Mouse (Mus musculus) intestine, embryonic 15.5 days (tissue): ENCODE results near the gene Fam187b. TPM values are rescaled to one million over a fixed set of nuclear protein-coding genes. Genes with fewer than 3 reads are reported as not detected.
A peak's percentile ranks its signal among the peaks of the same experiment; 100 is the strongest.

Experiments used
- ATAC-seq: fragments of 200-750 bp; cut with Nextera tagmentation; 2 replicates; pipeline ENCODE4 v1.8.0; 2017; ENCODE audit warnings: moderate TSS enrichment, moderate library complexity
- H3K27ac ChIP-seq: fragments of 300-500 bp; sonication (generic); 2 replicates; pipeline ENCODE4 v1.5.1; 2015; ENCODE audit warnings: mild to moderate bottlenecking, inconsistent platforms
- H3K27me3 ChIP-seq: fragments of 300-500 bp; sonication (generic); replicated peaks from 2 replicates; pipeline ENCODE4 v1.6.1; 2015; ENCODE audit warnings: inconsistent platforms
- H3K36me3 ChIP-seq: fragments of 300-500 bp; sonication (generic); 2 replicates; pipeline ENCODE4 v1.6.1; 2015; ENCODE audit warnings: inconsistent platforms
- H3K4me1 ChIP-seq: fragments of 300-500 bp; sonication (generic); replicated peaks from 2 replicates; pipeline ENCODE4 v1.6.1; 2015; ENCODE audit warnings: inconsistent platforms
- H3K4me2 ChIP-seq: fragments of 300-500 bp; sonication (generic); replicated peaks from 2 replicates; pipeline ENCODE4 v1.6.1; 2015; ENCODE audit warnings: mild to moderate bottlenecking, inconsistent platforms
- H3K4me3 ChIP-seq: fragments of 300-500 bp; sonication (generic); replicated peaks from 2 replicates; pipeline ENCODE4 v1.5.1; 2015; ENCODE audit warnings: inconsistent platforms
- H3K9ac ChIP-seq: fragments of 300-500 bp; sonication (generic); 2 replicates; pipeline ENCODE4 v1.6.1; 2015; ENCODE audit warnings: inconsistent platforms
- H3K9me3 ChIP-seq: fragments of 300-500 bp; sonication (generic); 2 replicates; pipeline ENCODE4 v1.6.1; 2016; ENCODE audit warnings: inconsistent platforms
- WGBS: fragments of 180-500 bp; shearing (Covaris S2); methylation state at CpG from one replicate; pipeline ENCODE4 v1.1.7; 2015; 5-methylcytosine and 5-hydroxymethylcytosine counted together
- polyA plus RNA-seq: library from polyadenylated mRNA; unstranded; fragments of >200 nt; fragmentation: Nextera tagmentation; extraction: Ambion mirVana; gene quantifications from 2 replicates; pipeline ENCODE4 v1.2.1, GENCODE M21; 2015

Gene Fam187b
- polyA plus RNA-seq, 1 experiment from 2014 or later: 10.1 TPM

GRCm38 (mm10) chr7:30962862-30963261 is 10.7 kb upstream of the Fam187b start:
- peaks cover 7% of the 10 kb centered on the region; the same call in 1 of the 2 replicates for H3K4me1 ChIP-seq
- H3K9ac ChIP-seq: no peak overlapping the region
- H3K27me3 ChIP-seq: no peaks in the 10 kb centered on the region
- no peak for ATAC-seq
- H3K4me3 ChIP-seq: no peak overlapping the region
- 96% methylated on average over 5 of the region's 5 CpGs for WGBS
- H3K27ac ChIP-seq: no peak overlapping the region
- no peak overlapping the region for H3K4me2 ChIP-seq
- H3K36me3 ChIP-seq: no peaks in the 10 kb centered on the region; the same call in 1 of the 2 replicates
- H3K9me3 ChIP-seq: no peaks in the 10 kb centered on the region

GRCm38 (mm10) chr7:30964366-30964765 is 9.2 kb upstream of the Fam187b start:
- no peak for ATAC-seq
- no peaks in the 10 kb centered on the region for H3K9me3 ChIP-seq

GRCm38 (mm10) chr7:30965677-30966076 is 7.9 kb upstream of the Fam187b start:
- ATAC-seq: no peak

More at GRCm38 (mm10) chr7:30964366-30964765, 9.2 kb upstream of the Fam187b start:
- Histone ChIP-seq H3K36me3 (no peaks in the 10 kb centered on the region; the same call in 1 of the 2 replicates), H3K4me1 (no peaks in the 10 kb centered on the region), H3K27ac (no peak overlapping the region), H3K27me3 (no peaks in the 10 kb centered on the region), H3K4me2 (no peak overlapping the region), H3K4me3 (no peak overlapping the region), H3K9ac (no peak overlapping the region)
- 83% methylated on average over 7 of the region's 7 CpGs for WGBS

GRCm38 (mm10) chr7:30966657-30967056 is 6.9 kb upstream of the Fam187b start:
- no peaks in the 10 kb centered on the region for H3K27me3 ChIP-seq
- H3K36me3 ChIP-seq: no peaks in the 10 kb centered on the region
- H3K9me3 ChIP-seq: no peaks in the 10 kb centered on the region
- WGBS: 78% methylated on average over 3 of the region's 3 CpGs
- ATAC-seq: no peak
- H3K27ac ChIP-seq: no peak overlapping the region
- H3K4me2 ChIP-seq: no peak overlapping the region
- H3K4me3 ChIP-seq: no peak overlapping the region
- no peaks in the 10 kb centered on the region for H3K4me1 ChIP-seq
- no peak overlapping the region for H3K9ac ChIP-seq

More at GRCm38 (mm10) chr7:30965677-30966076, 7.9 kb upstream of the Fam187b start:
- no peak overlapping the region for H3K27ac ChIP-seq
- H3K4me1 ChIP-seq: no peaks in the 10 kb centered on the region
- no peak overlapping the region for H3K4me2 ChIP-seq
- H3K9ac ChIP-seq: no peak overlapping the region
- H3K4me3 ChIP-seq: no peak overlapping the region
- 86% methylated on average over 14 of the region's 14 CpGs for WGBS
- no peaks in the 10 kb centered on the region for H3K9me3 ChIP-seq
- no peaks in the 10 kb centered on the region for H3K36me3 ChIP-seq
- no peaks in the 10 kb centered on the region for H3K27me3 ChIP-seq

- Histone ChIP-seq H3K9ac (no peak overlapping the region), H3K4me1 (peaks cover 5% of the 10 kb centered on the region; the same call in 1 of the 2 replicates), H3K36me3 (no peaks in the 10 kb centered on the region), H3K27ac (no peak overlapping the region), H3K9me3 (no peaks in the 10 kb centered on the region), H3K4me2 (no peak overlapping the region), H3K27me3 (peaks cover 8% of the 10 kb centered on the region), H3K4me3 (no peak overlapping the region)
- 88% methylated on average over 8 of the region's 8 CpGs for WGBS
- no peak for ATAC-seq
These were observed 5.0 kb upstream of the Fam187b start for GRCm38 (mm10) chr7:30968611-30969010.

GRCm38 (mm10) chr7:30969174-30969573 is 4.4 kb upstream of the Fam187b start:
- Histone ChIP-seq H3K36me3 (no peaks in the 10 kb centered on the region), H3K27me3 (peaks cover 8% of the 10 kb centered on the region)
- WGBS: 81% methylated on average over 4 of the region's 4 CpGs

GRCm38 (mm10) chr7:30971901-30972300 is 1.7 kb upstream of the Fam187b start:
- Histone ChIP-seq H3K27me3 (peaks cover 8% of the 10 kb centered on the region), H3K4me2 (peak overlapping the region; percentile 59), H3K9ac (peak overlapping the region; percentile 60; the same call in 1 of the 2 replicates), H3K4me3 (peak overlapping the region; percentile 56), H3K4me1 (peaks cover 10% of the 10 kb centered on the region; the same call in 1 of the 2 replicates), H3K36me3 (no peaks in the 10 kb centered on the region), H3K27ac (peak overlapping the region; percentile 13; the same call in 1 of the 2 replicates), H3K9me3 (no peaks in the 10 kb centered on the region)
- WGBS: 72% methylated on average over 15 of the region's 15 CpGs
- no peak for ATAC-seq

More at GRCm38 (mm10) chr7:30969174-30969573, 4.4 kb upstream of the Fam187b start:
- Histone ChIP-seq H3K9ac (no peak overlapping the region), H3K4me1 (peaks cover 6% of the 10 kb centered on the region; the same call in 1 of the 2 replicates), H3K9me3 (no peaks in the 10 kb centered on the region), H3K4me3 (no peak overlapping the region), H3K4me2 (no peak overlapping the region), H3K27ac (no peak overlapping the region)
- ATAC-seq: no peak

- Histone ChIP-seq H3K27me3 (peaks cover 8% of the 10 kb centered on the region), H3K9me3 (no peaks in the 10 kb centered on the region), H3K4me2 (peak overlapping the region; percentile 59), H3K4me3 (peak overlapping the region; percentile 56), H3K9ac (peak overlapping the region; percentile 60), H3K27ac (peak overlapping the region; percentile 87), H3K36me3 (no peaks in the 10 kb centered on the region), H3K4me1 (peaks cover 10% of the 10 kb centered on the region; the same call in 1 of the 2 replicates)
- peak; percentile 56 for ATAC-seq
- 3% methylated on average over 41 of the region's 41 CpGs for WGBS
These were observed 952 bp upstream of the Fam187b start for GRCm38 (mm10) chr7:30972426-30973250.

- Histone ChIP-seq H3K36me3 (no peaks in the 10 kb centered on the region), H3K4me3 (peak within 1 kb of the TSS; percentile 56), H3K9ac (peak within 1 kb of the TSS; percentile 60), H3K9me3 (no peaks in the 10 kb centered on the region), H3K27me3 (peaks cover 8% of the 10 kb centered on the region), H3K4me1 (peaks cover 10% of the 10 kb centered on the region; the same call in 1 of the 2 replicates), H3K4me2 (peak within 1 kb of the TSS; percentile 59), H3K27ac (peak within 1 kb of the TSS; percentile 87)
- ATAC-seq: peak; percentile 92
- under 1% methylated on average over 19 of the region's 19 CpGs for WGBS
These were observed 414 bp upstream of the Fam187b start, which contains the start of gene Lsr for GRCm38 (mm10) chr7:30973251-30973500. Gene Lsr, minus strand, starts transcription at chr7:30973464.

- Histone ChIP-seq H3K27ac (no peak overlapping the region), H3K4me3 (no peak overlapping the region), H3K4me1 (no peaks in the 10 kb centered on the region), H3K9ac (no peak overlapping the region), H3K36me3 (no peaks in the 10 kb centered on the region), H3K4me2 (no peak overlapping the region), H3K9me3 (no peaks in the 10 kb centered on the region), H3K27me3 (no peaks in the 10 kb centered on the region)
- ATAC-seq: no peak
- WGBS: 87% methylated on average over 4 of the region's 4 CpGs
These were observed 8.1 kb downstream of the Fam187b start for GRCm38 (mm10) chr7:30981703-30982102.

- Histone ChIP-seq H3K4me1 (no peaks in the 10 kb centered on the region), H3K36me3 (no peaks in the 10 kb centered on the region), H3K4me3 (no peak overlapping the region), H3K27me3 (no peaks in the 10 kb centered on the region), H3K9ac (no peak overlapping the region), H3K4me2 (no peak overlapping the region), H3K27ac (no peak overlapping the region), H3K9me3 (no peaks in the 10 kb centered on the region)
- 0 out of 2 replicates have a peak, but pooled peaks have one; percentile 17 for ATAC-seq
- WGBS: 78% methylated on average over 9 of the region's 9 CpGs
These were observed 11.8 kb downstream of the Fam187b start for GRCm38 (mm10) chr7:30985357-30985756.

GRCm38 (mm10) chr7:30988519-30989162 is 15.1 kb downstream of the Fam187b start:
- no peaks in the 10 kb centered on the region for H3K27me3 ChIP-seq
- WGBS: 86% methylated on average over 4 of the region's 4 CpGs
- no peak for ATAC-seq

More at GRCm38 (mm10) chr7:30988519-30989162, 15.1 kb downstream of the Fam187b start:
- Histone ChIP-seq H3K36me3 (no peaks in the 10 kb centered on the region), H3K4me2 (no peak overlapping the region), H3K27ac (no peak overlapping the region), H3K4me1 (no peaks in the 10 kb centered on the region), H3K4me3 (no peak overlapping the region), H3K9ac (no peak overlapping the region), H3K9me3 (no peaks in the 10 kb centered on the region)
